Mouse (Mus musculus) central nervous system, embryonic 11.5 days (tissue): ENCODE data around the gene Stard3nl. TPM values are rescaled to one million over a fixed set of nuclear protein-coding genes. Genes with fewer than 3 reads are reported as not detected.

Experiments used
- polyA plus RNA-seq: library from polyadenylated mRNA; depleted of rRNA; stranded (reverse); fragments of >200 nt; gene quantifications from 2 replicates; pipeline ENCODE4 v1.2.3, GENCODE M21; 2012; rRNA removed

Gene Stard3nl
- 61.3 and 70.7 TPM in 2 replicates for polyA plus RNA-seq

DNA sequence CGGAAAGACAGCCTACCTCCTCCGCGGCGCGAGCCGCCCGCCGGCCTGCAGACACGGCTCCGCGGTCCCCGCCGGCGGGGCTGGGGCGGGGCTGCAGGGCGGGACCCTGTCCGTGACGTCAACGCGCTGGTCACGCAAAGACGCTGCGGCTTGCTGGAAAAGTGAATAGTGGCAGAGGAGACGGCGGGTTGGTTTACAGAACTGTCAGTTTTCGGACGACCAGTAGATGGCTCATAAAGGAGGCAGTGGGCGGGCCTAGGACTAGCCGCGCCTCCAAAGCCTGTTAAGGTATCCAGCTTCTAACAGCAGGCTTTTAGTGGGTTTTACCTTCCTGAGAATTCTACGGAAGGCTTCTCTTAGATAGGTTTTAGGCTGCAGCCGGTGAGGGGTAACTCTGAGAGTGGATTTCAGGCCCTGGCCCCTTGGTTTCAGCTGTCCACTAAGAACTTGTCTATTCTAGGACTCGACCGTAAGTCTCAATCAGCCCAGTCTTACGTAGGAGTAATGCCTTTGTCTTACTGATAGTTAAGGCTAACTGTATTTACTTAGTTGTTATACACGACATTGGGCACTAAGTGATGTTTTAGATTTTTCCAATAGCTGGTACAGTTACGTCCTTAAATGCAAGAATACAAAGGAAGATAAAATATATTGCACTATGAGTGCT is at the start of gene Stard3nl:
TSS of gene Stard3nl (minus strand) at position 108 of the 667 bp plus-strand sequence.

Other genes starting within 250 kb of the Stard3nl start
- 12.4 and 21.4 TPM in 2 replicates for gene Epdr1, start 224.1 kb upstream of the Stard3nl start, polyA plus RNA-seq
- 1.5 and 2.0 TPM in 2 replicates for gene Sfrp4, start 227.3 kb upstream of the Stard3nl start, polyA plus RNA-seq